Mouse (Mus musculus): ENCODE measurements around the gene Bcl9.

Bcl9 gene

GRCm38 (mm10) chr3:97297553-97298432 is at the start of gene Bcl9:
Gene Bcl9 (minus strand): TSS chr3:97297917.
- DNase-seq (ENCODE audit: low spot score): peak; percentile 81

GRCm38 (mm10) chr3:97339193-97339576 is 41.5 kb upstream of the Bcl9 start:
- no peak for DNase-seq (ENCODE audit: low spot score)

- DNase-seq (ENCODE audit: low spot score): peak; percentile 79
Observed at GRCm38 (mm10) chr3:97338522-97339192, 40.9 kb upstream of the Bcl9 start.

- peak; percentile 68 for DNase-seq (ENCODE audit: low spot score)
Observed at GRCm38 (mm10) chr3:97337306-97337705, 39.6 kb upstream of the Bcl9 start.

- no peak for DNase-seq (ENCODE audit: low spot score)
Observed at GRCm38 (mm10) chr3:97336331-97336730, 38.6 kb upstream of the Bcl9 start.

- no peak for DNase-seq (ENCODE audit: low spot score)
Observed at GRCm38 (mm10) chr3:97334618-97335017, 36.9 kb upstream of the Bcl9 start.

GRCm38 (mm10) chr3:97332172-97332571 is 34.5 kb upstream of the Bcl9 start:
- DNase-seq (ENCODE audit: low spot score): no peak

GRCm38 (mm10) chr3:97327809-97328208 is 30.1 kb upstream of the Bcl9 start:
- DNase-seq (ENCODE audit: low spot score): no peak

GRCm38 (mm10) chr3:97327356-97327755 is 29.6 kb upstream of the Bcl9 start:
- no peak for DNase-seq (ENCODE audit: low spot score)

GRCm38 (mm10) chr3:97325621-97326345 is 28.1 kb upstream of the Bcl9 start:
- no peak for DNase-seq (ENCODE audit: low spot score)

GRCm38 (mm10) chr3:97324046-97324445 is 26.3 kb upstream of the Bcl9 start:
- no peak for DNase-seq (ENCODE audit: low spot score)

- DNase-seq (ENCODE audit: low spot score): no peak
Observed at GRCm38 (mm10) chr3:97317302-97317701, 19.6 kb upstream of the Bcl9 start.

- DNase-seq (ENCODE audit: low spot score): no peak
Observed at GRCm38 (mm10) chr3:97313431-97313830, 15.7 kb upstream of the Bcl9 start.

- peak; percentile 31 for DNase-seq (ENCODE audit: low spot score)
Observed at GRCm38 (mm10) chr3:97311998-97312397, 14.3 kb upstream of the Bcl9 start.

GRCm38 (mm10) chr3:97309748-97310536 is 12.2 kb upstream of the Bcl9 start:
- no peak for DNase-seq (ENCODE audit: low spot score)

GRCm38 (mm10) chr3:97308440-97308839 is 10.7 kb upstream of the Bcl9 start:
- DNase-seq (ENCODE audit: low spot score): no peak

- no peak for DNase-seq (ENCODE audit: low spot score)
Observed at GRCm38 (mm10) chr3:97305907-97306306, 8.2 kb upstream of the Bcl9 start.

GRCm38 (mm10) chr3:97301586-97301985 is 3.9 kb upstream of the Bcl9 start:
- DNase-seq (ENCODE audit: low spot score): peak; percentile 52

- DNase-seq (ENCODE audit: low spot score): no peak
Observed at GRCm38 (mm10) chr3:97300370-97300769, 2.7 kb upstream of the Bcl9 start.

GRCm38 (mm10) chr3:97299885-97300284 is 2.2 kb upstream of the Bcl9 start:
- no peak for DNase-seq (ENCODE audit: low spot score)

- DNase-seq (ENCODE audit: low spot score): no peak
Observed at GRCm38 (mm10) chr3:97298856-97299465, 1.2 kb upstream of the Bcl9 start.

Measured in testis, postnatal 14 days (tissue).